Mouse (Mus musculus) kidney, adult 18-20 months (tissue): ENCODE measurements around the gene Fam205a4.
"Not testable (repeated sequence)": the region's sequence is repeated elsewhere in the genome, so short reads cannot be mapped to it uniquely, and the experiment has no call there.

ENCODE experiments used
- DNase-seq: peaks from one replicate; pipeline ENCODE4 v3.0.0; 2021

Fam205a4 gene

DNA sequence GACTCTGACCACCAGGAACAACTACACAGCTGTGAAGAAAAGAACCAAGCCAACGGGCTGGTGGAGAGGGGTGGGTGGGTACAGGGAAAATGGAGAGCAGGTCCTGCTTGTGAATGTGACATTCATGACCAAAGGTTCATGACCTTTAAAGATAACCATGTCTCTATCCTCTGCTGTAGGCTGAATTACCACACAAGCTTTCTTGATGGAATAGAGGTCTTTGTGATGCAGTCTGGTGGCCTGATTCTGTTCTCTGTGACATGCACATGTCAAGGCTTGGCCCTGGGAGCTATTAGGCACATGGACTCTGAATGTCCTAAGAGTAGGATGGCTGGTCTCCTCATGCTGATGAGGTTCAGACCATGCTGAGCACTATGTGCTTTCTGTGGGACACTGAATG, at the start of gene Fam205a4:
TSS of gene Fam205a4 (plus strand) at position 301 of the 400 bp plus-strand sequence.
- DNase-seq = not testable (repeated sequence)

DNA sequence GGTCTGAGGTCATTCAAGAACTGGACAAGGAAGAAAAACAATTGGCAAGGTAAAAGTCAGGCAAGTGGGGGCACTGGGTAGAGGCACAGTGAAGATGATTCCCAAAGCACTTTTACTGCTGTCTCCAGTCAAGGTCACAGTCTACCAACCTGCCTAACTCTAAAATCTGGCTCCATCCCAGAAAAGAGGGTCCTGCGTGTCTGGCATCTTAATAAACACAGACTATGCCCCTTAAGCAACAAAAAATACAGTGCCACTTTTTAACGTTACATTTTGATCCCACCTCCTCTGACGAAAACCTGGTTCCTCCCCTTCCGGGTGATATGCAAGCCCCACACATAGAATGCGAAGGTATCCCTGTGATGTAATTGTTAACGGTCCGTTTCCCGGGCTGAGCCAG, 24.6 kb upstream of the Fam205a4 start, which contains the start of gene Gm20878:
TSS of gene Gm20878 (plus strand) at position 301 of the 400 bp plus-strand sequence.
- DNase-seq = not testable (repeated sequence)
